Mouse (Mus musculus) urinary bladder, postnatal 14 days (tissue): ENCODE measurements around the gene St6galnac3.

Source experiments
- DNase-seq: peaks from one replicate; pipeline ENCODE4 v3.0.0; 2021; ENCODE audit warnings: low spot score

Gene St6galnac3

DNA sequence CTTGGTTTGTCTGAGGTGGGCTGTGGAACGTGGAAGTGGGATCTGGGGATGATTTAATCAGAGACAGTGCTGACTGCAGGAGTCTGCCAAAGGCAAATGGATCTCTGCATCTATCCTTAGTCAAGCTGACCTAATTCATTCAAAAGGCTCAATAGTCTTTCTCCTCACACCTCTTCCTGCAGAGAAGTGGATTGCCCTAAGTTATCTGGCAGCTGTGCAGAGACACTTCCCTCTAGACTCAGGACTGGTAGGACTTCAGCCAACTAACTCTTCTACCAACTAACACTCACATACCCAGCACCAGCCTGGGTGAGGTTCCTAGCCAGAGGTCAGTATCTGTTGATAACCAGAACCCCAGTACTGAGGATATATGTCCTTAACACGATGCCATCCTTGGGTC, 516.8 kb downstream of the St6galnac3 start:
- no peak for DNase-seq

DNA sequence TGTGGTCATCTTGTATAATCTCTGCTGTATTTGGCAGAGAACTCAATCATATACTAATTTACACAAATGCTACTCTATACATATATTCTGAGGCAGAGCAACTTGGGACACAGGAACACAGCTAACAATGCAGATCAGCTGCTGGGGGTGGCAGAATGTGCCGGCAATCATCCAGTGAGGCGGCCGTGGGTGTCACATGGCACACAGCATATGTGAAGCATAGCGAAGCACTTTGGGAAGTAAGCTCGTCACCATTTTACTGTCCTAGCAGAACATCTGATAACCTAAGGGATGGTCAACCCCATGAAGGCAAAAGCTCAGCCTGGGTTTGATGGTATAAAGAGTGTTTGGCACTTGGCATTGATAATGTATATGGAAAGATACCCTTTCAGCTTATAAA, 520.9 kb downstream of the St6galnac3 start:
- no peak for DNase-seq

DNA sequence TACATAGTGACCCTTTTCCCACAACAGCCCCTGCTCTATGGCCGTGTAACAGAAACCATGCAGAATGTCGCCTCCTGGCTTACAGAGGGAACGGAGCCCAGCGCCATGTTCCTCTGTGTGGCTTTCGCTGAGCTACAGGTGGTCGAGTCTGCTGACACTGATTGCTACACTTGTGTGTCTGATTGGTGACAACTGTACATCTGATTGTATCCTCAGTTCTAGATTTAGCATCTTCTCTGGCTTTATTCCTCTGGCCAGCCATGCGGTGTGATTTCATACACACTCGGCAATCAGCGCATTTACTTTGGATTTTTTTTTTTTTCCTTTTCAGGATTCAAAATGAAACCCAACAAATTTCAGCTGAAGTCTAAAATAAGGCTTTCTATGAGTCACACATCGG, 523.1 kb downstream of the St6galnac3 start:
- no peak for DNase-seq

DNA sequence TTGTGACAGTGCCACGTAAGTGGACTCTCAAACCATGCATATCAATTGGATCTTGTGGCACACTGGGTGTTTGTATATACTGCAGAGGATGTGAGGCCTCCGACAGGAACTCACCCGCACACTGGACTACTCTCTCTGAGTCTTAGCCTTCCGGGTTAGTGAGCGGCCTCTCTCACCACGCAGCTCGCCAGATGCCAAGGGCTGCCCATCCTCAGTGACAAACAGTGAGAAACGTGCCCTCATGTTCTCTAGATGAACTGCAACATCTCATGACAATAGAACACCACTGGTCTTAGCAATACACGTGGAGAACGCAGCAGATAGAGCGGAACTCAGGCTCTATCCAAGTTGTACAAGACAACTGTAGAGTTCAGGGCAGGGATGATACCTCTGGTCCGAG, 524.2 kb downstream of the St6galnac3 start:
- no peak for DNase-seq

DNA sequence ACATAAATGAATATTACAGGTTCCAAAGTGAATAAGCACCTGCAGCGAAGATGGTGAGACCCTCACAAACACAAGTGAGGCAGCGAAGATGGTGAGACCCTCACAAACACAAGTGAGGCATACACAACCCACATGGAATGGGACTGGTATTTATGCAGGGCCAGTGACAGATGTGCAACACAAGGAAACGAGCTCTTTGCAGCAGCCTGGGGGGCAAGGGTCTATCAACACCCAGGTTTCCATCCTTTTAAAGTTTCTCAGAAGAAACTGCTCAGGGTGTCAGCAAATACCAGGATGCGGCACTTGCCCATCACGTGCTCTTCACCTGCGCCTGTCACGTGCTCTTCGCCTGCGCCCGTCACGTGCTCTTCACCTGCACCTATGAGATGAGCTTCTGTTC, 524.9 kb downstream of the St6galnac3 start:
- no peak for DNase-seq

DNA sequence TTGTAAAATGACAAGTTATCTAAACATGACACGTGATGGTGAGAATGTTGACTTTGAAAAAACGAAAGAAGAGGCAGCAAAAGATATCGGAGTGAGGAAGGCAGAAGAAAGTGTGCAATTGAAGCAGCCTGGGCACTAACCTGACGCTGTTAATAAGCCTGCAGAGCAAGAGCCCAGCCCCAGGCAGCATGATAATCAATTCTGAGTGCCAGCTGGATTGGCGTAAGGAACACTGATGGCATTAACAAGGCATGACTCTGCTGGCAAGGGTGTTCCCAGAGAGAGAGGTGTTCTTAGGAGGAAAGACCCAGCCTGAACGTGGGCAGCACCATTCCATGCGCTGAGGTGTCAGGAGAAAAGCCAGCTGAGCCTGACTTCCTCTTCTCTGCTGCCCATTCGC, 525.7 kb downstream of the St6galnac3 start:
- DNase-seq = no peak

DNA sequence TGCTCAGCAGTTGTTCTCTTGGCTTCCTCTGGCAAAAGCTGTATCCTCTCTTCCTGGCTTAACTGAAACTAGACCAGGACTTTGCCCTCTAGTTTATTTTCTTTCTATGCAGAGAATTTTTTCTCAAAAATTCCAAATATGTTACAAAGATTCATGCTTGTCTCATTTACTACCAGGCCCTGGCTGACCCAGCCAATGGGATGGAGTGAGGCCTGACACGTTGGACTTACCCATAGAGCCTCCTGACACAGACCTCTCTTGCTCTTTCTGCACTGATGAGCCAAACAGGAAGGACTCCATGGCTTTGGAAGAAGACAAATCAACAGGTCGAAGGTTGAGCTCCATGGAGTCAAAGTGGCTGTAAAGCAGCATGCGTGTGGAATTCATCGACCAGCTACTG, 526.5 kb downstream of the St6galnac3 start:
- DNase-seq = no peak

DNA sequence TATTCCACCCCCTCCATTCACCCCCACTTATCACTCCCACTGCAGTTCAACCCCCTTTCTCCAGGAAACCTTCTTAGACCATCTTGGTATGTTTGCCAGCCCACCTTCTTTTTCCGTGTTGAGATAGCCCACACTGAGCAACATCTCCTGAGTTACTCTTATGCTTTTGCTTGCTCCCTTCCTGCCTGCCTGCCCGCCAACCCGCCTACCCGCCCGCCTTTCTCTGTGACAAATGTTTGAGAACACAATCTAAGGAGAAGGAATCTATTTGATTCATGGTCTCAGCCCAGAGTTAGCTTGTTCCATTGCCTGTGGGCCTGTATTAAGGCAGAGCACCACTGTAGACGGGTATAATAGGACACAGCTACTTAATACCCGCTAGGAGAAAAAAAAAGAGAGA, 531.9 kb downstream of the St6galnac3 start:
- no peak for DNase-seq

DNA sequence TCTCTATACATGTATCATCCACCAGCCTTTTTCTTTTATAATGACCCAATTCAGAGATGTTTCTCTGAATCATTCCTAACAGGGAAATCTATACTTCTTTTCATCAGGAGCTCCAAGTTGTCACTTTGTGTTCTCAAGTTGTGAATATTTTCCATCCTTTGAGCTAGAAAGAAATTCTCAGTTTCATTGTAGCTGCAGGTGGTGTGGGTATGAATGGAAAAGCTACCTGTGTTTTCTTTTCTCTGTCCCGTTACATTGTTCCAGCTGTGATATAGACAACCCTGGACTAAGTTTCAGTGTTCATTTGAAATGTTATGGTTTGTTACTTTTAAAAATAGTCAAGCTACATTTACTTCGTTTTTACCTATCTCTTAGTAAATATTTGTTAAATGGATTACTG, 534.2 kb downstream of the St6galnac3 start:
- no peak for DNase-seq

DNA sequence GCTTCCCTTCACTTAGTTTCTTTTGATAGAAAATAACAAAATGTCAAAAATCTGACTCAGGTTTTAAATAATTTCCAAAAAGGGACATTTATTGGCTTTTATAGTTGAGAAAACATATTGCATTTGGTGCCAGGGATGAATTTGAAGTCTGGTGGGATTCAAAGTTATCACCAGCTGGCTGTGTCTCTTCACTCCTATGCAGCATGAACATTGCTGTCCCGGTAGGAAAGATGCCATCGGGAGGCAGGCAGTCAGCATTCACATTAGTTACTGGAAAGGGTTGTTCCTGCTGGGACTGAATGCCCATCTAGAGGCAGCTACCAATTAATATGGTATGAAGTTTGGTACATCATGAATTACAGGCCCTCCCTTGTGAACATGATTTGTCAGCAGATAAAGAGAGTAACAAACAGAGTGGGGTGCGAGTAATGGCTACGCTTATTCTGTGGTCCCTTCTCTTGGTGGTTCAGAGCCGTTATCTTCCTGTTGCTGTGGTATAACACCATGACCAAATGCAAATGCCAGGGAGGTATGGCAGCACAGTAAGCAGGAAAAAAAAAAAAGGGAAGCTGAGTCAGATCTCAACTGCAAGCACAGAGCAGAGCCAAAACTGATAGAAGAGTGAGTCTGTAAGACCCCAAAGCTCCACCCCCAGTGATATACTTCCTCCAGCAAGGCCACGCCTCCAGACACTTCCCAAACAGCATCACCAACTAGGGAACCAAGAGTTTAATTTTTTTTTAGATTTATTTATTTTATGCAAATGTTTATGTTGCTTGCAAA, 535.1 kb downstream of the St6galnac3 start:
- no peak for DNase-seq

DNA sequence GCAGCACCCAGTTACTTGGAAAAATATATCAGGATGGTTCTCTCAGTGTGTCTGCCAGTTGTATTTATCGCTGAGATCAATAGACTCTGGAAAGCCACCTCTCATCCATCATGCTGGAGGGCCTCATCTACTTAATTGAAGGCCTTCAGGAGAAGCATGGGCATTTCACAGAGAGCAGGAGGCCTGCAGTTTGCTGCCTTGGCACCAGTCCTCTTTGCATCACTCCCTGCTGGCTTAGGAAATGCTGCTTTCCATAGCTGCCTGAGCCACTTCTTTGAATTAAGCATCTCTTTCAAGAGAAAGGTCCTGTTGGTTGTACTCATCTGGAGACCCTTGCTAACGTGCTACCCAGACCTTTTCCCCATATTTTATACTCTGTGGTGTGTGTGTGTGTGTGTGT, 536.8 kb downstream of the St6galnac3 start:
- DNase-seq = no peak

DNA sequence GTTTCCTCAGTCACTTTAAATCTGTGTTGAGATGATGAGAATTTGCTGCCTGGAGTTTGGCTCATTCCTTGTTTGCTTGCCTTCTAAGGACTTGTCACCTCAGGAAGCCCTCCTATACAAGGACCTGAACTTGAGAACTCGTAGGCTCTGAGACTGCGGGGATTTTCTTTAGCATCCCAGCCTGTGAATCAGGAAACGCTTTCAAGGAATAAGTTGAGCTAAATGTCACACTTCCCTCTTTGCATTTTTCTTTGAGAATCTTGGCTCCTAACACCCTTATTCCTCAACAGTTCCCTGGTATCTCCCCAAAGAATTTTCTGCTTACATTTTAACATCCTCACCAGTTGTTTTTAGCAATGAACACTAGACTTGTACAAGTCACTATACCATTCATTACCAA, 539.9 kb downstream of the St6galnac3 start:
- DNase-seq = no peak

DNA sequence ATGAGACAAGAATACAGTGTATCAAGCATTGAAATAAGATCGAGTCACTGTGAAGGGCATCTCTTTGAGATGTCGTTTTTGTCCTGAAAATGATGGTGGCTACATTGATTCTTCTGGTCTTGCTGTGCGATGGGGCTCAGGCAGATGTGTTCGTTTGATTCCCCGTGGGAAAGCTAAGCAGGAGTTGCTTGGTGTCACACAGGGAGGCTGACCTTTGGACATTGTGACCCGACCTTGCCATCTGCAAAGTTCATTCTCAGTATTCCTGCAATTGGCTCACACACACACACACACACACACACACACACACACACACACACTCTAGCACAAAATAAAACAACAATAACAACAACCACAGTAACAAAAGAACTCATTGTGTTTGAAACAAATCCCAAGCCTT, 543.7 kb downstream of the St6galnac3 start:
- DNase-seq = no peak

DNA sequence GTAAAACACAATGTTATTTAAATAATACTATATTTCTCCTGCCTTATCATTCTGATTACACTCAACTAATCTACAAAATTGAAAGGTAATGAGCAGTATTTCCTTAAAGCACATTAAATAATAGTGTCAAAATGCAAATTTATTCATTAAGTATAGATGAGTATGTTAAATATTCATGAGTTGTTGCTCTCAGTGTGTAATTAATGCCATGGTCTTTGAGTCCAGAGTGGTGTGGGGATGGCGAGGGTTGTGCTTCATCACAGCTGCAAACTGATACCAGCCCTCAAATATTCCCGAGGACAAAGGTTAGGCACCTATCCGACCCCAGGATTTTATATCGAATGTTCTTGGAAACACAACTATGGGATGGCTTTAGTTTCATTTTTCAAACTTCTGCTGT, 548.2 kb downstream of the St6galnac3 start:
- DNase-seq = no peak

DNA sequence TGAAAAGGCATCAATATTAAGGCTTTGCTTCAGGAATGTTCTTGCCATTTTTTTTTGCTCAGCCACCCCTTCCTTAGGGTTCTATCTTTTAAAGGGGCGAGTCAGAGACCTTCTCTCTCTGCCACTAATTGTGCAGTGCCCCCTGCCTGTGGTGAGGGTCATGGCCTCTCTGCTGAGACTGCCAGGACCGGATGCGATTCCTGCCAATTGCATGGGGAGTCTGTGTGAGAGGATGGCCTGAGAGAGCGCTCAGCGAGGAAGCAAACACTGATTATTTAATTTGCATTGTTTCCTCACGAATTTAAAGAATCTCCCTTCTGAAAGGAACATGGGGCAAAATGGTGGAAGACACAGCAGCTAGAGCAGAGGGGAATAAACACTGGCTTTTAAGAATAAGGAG, 548.6 kb downstream of the St6galnac3 start:
- DNase-seq = no peak

DNA sequence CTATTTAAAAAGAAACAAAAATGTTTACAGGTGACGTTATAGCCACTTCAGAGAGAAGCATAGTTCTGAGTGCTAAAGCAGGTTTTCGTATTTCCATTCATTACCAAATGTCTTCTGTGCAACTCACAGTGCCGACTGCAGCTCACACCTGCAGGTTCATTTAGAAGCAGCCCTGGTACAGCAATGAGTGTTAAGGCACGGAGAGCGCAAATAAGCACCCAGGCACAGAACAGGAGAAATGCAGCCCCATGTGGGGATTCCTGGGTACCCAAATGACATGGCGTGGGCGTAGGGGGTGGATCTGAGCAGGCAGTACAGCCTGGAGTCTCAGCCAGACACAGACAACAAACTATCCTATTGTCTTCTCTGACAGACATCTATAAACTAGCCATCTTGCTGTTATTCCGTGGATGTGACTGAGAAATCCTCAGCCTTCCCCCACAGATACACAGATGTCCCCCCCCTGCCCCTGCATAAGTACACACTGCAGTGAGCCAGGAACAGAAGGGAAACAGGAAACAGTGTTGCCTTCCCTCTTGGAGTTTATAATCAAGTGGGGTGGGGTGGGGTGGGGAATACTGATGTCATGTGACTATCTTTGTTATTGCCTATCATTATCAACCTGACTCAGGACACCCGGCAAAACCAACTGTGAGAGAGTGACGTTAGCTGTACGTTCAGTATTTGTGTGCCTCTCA, 550.5 kb downstream of the St6galnac3 start:
- DNase-seq = no peak

DNA sequence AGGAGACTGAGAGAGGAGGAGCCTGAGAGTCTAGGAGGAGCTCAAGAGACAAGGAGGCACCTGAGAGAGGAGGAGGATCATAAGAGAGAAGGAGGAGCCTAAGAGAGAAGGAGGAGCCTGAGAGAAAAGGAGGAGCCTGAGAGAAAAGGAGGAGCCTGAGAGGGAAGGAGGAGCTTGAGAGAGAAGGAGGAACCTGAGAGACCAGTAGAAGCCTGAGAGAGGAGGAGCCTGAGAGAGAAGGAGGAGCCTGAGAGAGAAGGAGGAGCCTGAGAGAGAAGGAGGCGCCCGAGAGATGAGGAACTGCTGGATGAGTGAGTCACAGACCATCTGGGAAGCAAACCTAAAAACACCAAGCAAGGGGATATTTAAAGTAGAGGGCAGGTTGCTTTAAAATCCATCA, 551.4 kb downstream of the St6galnac3 start:
- no peak for DNase-seq

DNA sequence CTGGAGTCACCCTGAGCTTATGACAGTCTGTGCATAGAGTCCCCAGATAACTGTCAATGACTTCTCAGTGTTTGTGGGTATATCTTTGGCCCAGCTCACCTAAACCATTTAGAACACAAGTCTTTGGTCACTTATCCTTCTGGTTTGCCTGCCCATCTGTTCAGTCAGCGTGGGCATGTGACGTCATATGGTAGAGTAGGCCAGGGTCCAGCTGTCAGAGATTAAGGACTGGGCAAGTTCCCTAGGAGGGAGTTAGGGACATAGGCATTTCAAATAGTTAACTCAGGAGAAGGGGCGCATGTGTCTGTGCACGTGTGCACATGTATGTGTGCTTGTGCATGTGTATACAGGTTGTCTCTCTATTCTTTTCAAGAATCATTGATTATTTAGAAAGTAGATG, 554.8 kb downstream of the St6galnac3 start:
- DNase-seq = no peak

DNA sequence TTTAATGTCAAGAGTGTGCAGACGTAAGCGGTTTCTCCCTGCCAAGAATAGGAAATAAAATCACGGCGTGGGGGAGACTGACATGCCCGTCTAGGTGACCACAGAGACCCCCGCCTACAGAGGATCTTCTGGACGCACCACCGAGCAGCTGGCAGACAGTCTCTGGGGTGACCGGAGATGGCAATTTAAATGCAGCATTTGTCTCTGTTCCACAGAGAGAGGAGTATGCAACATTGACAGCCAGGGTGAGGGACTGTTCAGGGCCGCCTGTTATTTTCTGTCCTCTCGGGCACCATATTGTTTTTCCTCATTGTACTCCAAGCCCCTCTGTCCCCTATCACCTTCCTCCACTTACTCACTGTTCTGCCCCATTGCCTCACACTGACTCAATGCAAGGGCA, 555.2 kb downstream of the St6galnac3 start:
- no peak for DNase-seq

DNA sequence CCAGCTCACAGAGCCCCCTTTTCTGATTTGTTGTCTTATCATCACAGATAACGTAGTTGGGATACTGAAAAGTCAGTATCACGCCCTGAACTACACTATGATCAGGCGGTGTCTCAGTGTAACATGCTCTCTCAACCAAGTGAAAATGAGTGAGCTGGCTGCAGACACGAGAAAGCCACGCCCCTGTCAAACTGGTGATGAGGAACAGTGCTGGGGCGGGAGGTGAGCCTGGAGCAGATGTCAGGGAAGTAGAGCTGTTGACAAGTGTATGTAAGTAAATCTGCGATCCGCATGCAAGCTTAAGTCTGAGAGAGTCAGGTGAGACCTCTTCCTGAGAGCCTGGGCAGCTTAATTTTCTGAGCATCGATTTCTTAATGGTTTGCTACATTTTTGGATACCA, 563.3 kb downstream of the St6galnac3 start:
- DNase-seq = no peak

DNA sequence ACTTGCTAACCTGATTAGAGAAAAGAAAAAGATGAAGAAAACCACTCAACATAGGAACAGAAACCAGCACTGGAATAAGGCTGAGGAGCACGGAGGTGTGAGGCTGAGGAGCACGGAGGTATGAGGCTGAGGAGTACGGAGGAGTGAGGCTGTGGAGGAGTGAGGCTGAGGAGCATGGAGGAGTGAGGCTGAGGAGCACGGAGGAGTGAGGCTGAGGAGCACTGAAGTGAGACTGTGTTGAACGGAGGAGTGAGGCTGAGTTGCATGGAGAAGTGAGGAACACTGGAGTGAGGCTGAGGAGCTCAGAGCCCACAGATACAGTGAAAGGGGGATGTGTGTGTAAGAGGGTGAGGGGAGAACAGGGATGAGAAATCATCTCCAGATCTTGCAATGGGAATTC, 564.3 kb downstream of the St6galnac3 start:
- no peak for DNase-seq

DNA sequence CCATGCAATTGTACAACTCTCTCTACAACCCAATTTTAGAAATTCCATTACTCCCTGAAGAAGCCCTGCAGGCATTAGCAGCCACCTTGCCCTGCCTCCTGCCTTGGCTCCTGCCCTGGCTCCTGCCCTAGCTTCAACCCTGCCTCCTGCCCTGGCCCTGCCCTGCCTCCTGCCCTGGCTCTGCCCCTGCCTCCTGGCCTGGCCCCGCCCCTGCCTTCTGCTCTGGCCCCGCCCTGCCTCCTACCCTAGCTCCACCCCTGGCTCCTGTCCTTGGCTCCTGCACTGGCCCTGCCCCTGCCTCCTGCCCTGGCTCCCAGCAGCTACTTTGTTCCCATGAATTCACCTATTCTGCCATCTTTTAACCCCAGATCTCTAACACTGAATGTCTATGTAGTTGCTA, 576.1 kb downstream of the St6galnac3 start:
- DNase-seq = no peak
